ENCODE assay signal across 11 mouse cellular contexts in the genomic region with DNA sequence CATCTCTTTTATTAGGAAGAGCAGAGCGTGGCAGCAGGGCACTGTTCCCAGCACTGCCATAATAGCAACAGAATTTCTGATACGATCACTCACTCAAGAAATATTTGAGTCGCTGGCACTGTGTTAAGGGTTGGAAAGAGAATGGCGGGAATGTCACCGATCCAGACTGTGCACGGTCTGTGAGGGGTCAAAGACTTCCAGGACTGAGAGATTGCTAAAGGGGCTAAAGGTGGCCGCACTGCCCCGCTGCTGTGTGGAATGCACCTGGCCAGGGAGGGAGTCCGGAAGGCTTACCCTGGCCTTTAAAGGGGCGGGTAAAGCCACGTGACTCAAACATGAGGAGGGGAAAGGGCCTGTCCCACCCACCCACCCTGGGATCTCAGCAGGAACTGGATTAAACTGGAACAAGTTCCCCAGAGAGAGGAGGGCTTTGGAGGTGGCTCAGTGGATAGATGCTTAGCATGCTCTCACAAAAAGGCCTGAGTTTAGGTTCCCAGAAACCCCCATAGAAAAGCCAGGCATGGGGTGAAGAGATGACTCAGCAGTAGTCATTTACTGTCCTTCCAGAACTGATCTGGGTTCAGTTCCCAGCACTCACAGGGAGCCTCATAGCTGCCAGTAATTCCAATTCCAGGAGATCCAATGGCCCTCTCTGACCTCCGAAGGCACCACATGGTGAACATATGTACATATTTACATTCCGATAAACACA. TPM values are rescaled to one million over a fixed set of nuclear protein-coding genes. Genes with fewer than 3 reads are reported as not detected.
DNase-seq lines count a peak whose midpoint lies in the region; ATAC-seq and TF ChIP-seq lines count a peak whose summit lies in the region.
"Had no signal": no experiment of that assay in that cellular context is flagged by ENCODE, and none has a peak within 500 bp of the region (broad histone marks: within the 10 kb centered on the region; RNA-seq: fewer than 3 reads in every experiment).

No protein-coding gene starts in this region.

- no peak overlapping the region for H3K9ac ChIP-seq in heart, embryonic 11.5 days (ENCODE audit: low read depth, low read length)
- no peak overlapping the region for H3K9ac ChIP-seq in lung, postnatal 0 days (replicated peaks; ENCODE audit: low read depth)

- H3K4me2 ChIP-seq in heart, embryonic 11.5 days: peak overlapping the region; percentile 14
- H3K4me2 ChIP-seq in lung, postnatal 0 days (replicated peaks; ENCODE audit: low read depth, low read length): no peak overlapping the region

- intact Hi-C loops in heart, postnatal 36 days (cut with DNase I): no loop called here
- intact Hi-C loops in gastrocnemius, adult 2 months (cut with DNase I): no loop called here

- peak; percentile 61 for TF ChIP-seq EP300 in lung, postnatal 0 days (IDR thresholded peaks at IDR 0.05)

- no peak for ATAC-seq in heart, embryonic 11.5 days (replicated peaks; ENCODE audit: insufficient number of reproducible peaks, low FRiP score, low TSS enrichment)
- ATAC-seq in lung, postnatal 0 days: peak; percentile 69
- ATAC-seq: hindbrain, embryonic 16.5 days had no signal

- WGBS in heart, embryonic 11.5 days (ENCODE audit: insufficient replicate concordance): 28% methylated on average over 13 of the region's 13 CpGs
- 23% methylated on average over 13 of the region's 13 CpGs for WGBS in lung, postnatal 0 days

- H3K27ac ChIP-seq in heart, embryonic 11.5 days (ENCODE audit: low read depth, low read length): no peak overlapping the region
- no peak overlapping the region for H3K27ac ChIP-seq in lung, postnatal 0 days (ENCODE audit: low read length)
- H3K27ac ChIP-seq in gastrocnemius, adult 2 months: no peak overlapping the region

- no peaks in the 10 kb centered on the region for H3K27me3 ChIP-seq in heart, embryonic 11.5 days (ENCODE audit: control insufficient read depth, insufficient read depth, low read length)
- H3K27me3 ChIP-seq in lung, postnatal 0 days (replicated peaks; ENCODE audit: insufficient read depth, low read length): no peaks in the 10 kb centered on the region

- H3K4me1 ChIP-seq in heart, embryonic 11.5 days (ENCODE audit: control insufficient read depth, insufficient read depth, low read length): peaks cover 10% of the 10 kb centered on the region
- H3K4me1 ChIP-seq in lung, postnatal 0 days (ENCODE audit: insufficient read depth, low read depth, low read length): peaks cover 3% of the 10 kb centered on the region; the same call in 1 of the 2 replicates

- no peaks in the 10 kb centered on the region for H3K36me3 ChIP-seq in heart, embryonic 11.5 days (ENCODE audit: control insufficient read depth, insufficient read depth, low read length)
- H3K36me3 ChIP-seq in lung, postnatal 0 days (ENCODE audit: insufficient read depth, low read length): no peaks in the 10 kb centered on the region

- no peaks in the 10 kb centered on the region for H3K9me3 ChIP-seq in heart, embryonic 11.5 days (replicated peaks; ENCODE audit: control insufficient read depth, low read length)
- H3K9me3 ChIP-seq in lung, postnatal 0 days (ENCODE audit: low read length): no peaks in the 10 kb centered on the region

- DNase-seq in heart, postnatal 36 days: no peak
- DNase-seq in lung, postnatal 0 days (ENCODE audit: low spot score): no peak
- DNase-seq in lung, postnatal 14 days: no peak
- DNase-seq in kidney, postnatal 10 days: peak; percentile 64
- DNase-seq in yolk sac, embryonic 10.5 days (ENCODE audit: low spot score): peak; percentile 84
- DNase-seq in left cerebral cortex, adult 8-10 months (ENCODE audit: low spot score in 2 of 2): no peak
- DNase-seq in gastrocnemius, adult 2 months: no peak
- DNase-seq: cerebellum, postnatal 14 days; lung, postnatal 36 days had no signal

- TF ChIP-seq CTCF in lung, postnatal 0 days (IDR thresholded peaks at IDR 0.05): no peak
- no peak for TF ChIP-seq CTCF in gastrocnemius, adult 2 months (IDR thresholded peaks at IDR 0.05)

- no peak overlapping the region for H3K4me3 ChIP-seq in heart, embryonic 11.5 days (ENCODE audit: low read depth, low read length)
- no peak overlapping the region for H3K4me3 ChIP-seq in lung, postnatal 0 days (ENCODE audit: low read depth, low read length)
- H3K4me3 ChIP-seq in gastrocnemius, adult 2 months: no peak overlapping the region

RNA-seq across cellular contexts. Expression of a gene that starts 22.2 kb away (rescaled TPM):
- polyA plus RNA-seq in heart, embryonic 11.5 days (2014; fragmentation: Nextera tagmentation; extraction: Ambion mirVana): 8.9 and 11.8 TPM in 2 replicates
- 1 to 10 TPM; 2.7 to 3.1 TPM for total RNA-seq in heart, postnatal 36 days (2021)
- polyA plus RNA-seq in lung, postnatal 0 days (2015; fragmentation: Nextera tagmentation; extraction: Ambion mirVana): 47.2 and 50.5 TPM in 2 replicates
- 1 to 10 TPM; 4.7 to 6.5 (median 5.8) TPM for total RNA-seq in left cerebral cortex, adult 8-10 months (2022)
- 1 to 10 TPM in 1 of 2 experiments, under 1 TPM in 1; 0.66 to 1.7 TPM for total RNA-seq in gastrocnemius, adult 2 months (2021)

RNA-seq across cellular contexts. Expression of a gene that starts 48.2 kb away (rescaled TPM):
- polyA plus RNA-seq in heart, embryonic 11.5 days (2014; fragmentation: Nextera tagmentation; extraction: Ambion mirVana): 0.97 and 2.1 TPM in 2 replicates
- under 1 TPM; 0.36 to 0.79 TPM for total RNA-seq in heart, postnatal 36 days (2021)
- polyA plus RNA-seq in lung, postnatal 0 days (2015; fragmentation: Nextera tagmentation; extraction: Ambion mirVana): 1.00 and 1.1 TPM in 2 replicates
- 1 to 10 TPM in 1 of 4 experiments, under 1 TPM in 3; 0.37 to 1.0 (median 0.65) TPM for total RNA-seq in left cerebral cortex, adult 8-10 months (2022)
- under 1 TPM; 0.20 to 0.33 TPM for total RNA-seq in gastrocnemius, adult 2 months (2021)

Comparison
In these comparisons a context has a peak if more than half of its experiments do, and no peak if none do; other contexts are left out.
1. DNase-seq: peak in kidney, postnatal 10 days (single experiment) and yolk sac, embryonic 10.5 days (single experiment); none in heart, postnatal 36 days (0 of 2), lung, postnatal 0 days (single experiment), lung, postnatal 14 days (single experiment), left cerebral cortex, adult 8-10 months (0 of 2) and gastrocnemius, adult 2 months (single experiment).